ENCODE assay signal across 8 mouse cellular contexts in genomic region chr15:89158516-89158915, GRCm38 (mm10).
"Had no signal": no experiment of that assay in that cellular context is flagged by ENCODE, and none has a peak within 500 bp of the region (broad histone marks: within the 10 kb centered on the region; RNA-seq: fewer than 3 reads in every experiment).

No protein-coding gene starts in this region.

- DNase-seq: layer of hippocampus, postnatal 36 days had no signal

- ATAC-seq: midbrain, embryonic 16.5 days had no signal

- H3K27me3 ChIP-seq: kidney, embryonic 15.5 days had no signal

- H3K27ac ChIP-seq: kidney, embryonic 15.5 days; left cerebral cortex, adult 2 months; liver, embryonic 14.5 days; macrophage had no signal

- H3K4me2 ChIP-seq: kidney, embryonic 15.5 days; lung, embryonic 14.5 days had no signal

- H3K4me3 ChIP-seq: kidney, embryonic 15.5 days; left cerebral cortex, adult 2 months had no signal

- H3K9ac ChIP-seq: kidney, embryonic 15.5 days; liver, embryonic 14.5 days; liver, postnatal 0 days; lung, embryonic 14.5 days had no signal

- H3K9me3 ChIP-seq: kidney, embryonic 15.5 days had no signal
